Mouse (Mus musculus) myocyte (in vitro differentiated cells): ENCODE measurements at regions not wholly inside any gene's neighbourhood (a gene's known extent, or its start where the extent isn't known, plus 50 kb on each side); places are given as distances from the start of the nearest gene placed in this dataset.

Experiments used
- CEBPB ChIP-seq: IDR thresholded peaks from 2 replicates; pipeline ENCODE4 v1.6.1; 2011; ENCODE audit warnings: mild to moderate bottlenecking, moderate library complexity; ENCODE audit not compliant: poor library complexity, insufficient read depth, severe bottlenecking
- E2F4 ChIP-seq: IDR thresholded peaks from one replicate; pipeline ENCODE4 v1.6.1; 2011; ENCODE audit warnings: mild to moderate bottlenecking, control low read depth, moderate library complexity; ENCODE audit not compliant: insufficient read depth
- MAX ChIP-seq: IDR thresholded peaks from one replicate; pipeline ENCODE4 v1.6.1; 2011; ENCODE audit warnings: low read depth, mild to moderate bottlenecking, control low read depth
- MYOD1 ChIP-seq, 3 experiments: IDR thresholded peaks; one replicate each; pipeline ENCODE4 v1.6.1; 2011; ENCODE audit warnings: control low read depth in 2 of 3, low read depth in 2 of 3, mild to moderate bottlenecking in 2 of 3, moderate library complexity in 1 of 3; ENCODE audit not compliant: insufficient read length in 2 of 3, control insufficient read depth in 1 of 3
- MYOG ChIP-seq, 3 experiments: IDR thresholded peaks; one replicate each; pipeline ENCODE4 v1.6.1; 2011; ENCODE audit warnings: control low read depth in 2 of 3, low read depth in 2 of 3, mild to moderate bottlenecking in 2 of 3; ENCODE audit not compliant: insufficient read length in 2 of 3, control insufficient read depth in 1 of 3, insufficient read depth in 1 of 3
- POLR2A ChIP-seq: IDR thresholded peaks from one replicate; pipeline ENCODE4 v1.6.1; 2011; ENCODE audit warnings: low read depth, mild to moderate bottlenecking, control low read depth, moderate library complexity; ENCODE audit not compliant: insufficient read length
- POLR2AphosphoS2 ChIP-seq: IDR thresholded peaks from one replicate; pipeline ENCODE4 v1.6.1; 2011; ENCODE audit warnings: low read depth, control low read depth; ENCODE audit not compliant: insufficient read length
- SRF ChIP-seq: IDR thresholded peaks from one replicate; pipeline ENCODE4 v1.6.1; 2011; ENCODE audit warnings: low read depth; ENCODE audit not compliant: control insufficient read depth, insufficient read length
- TCF12 ChIP-seq: IDR thresholded peaks from one replicate; pipeline ENCODE4 v1.6.1; 2011; ENCODE audit warnings: mild to moderate bottlenecking, control low read depth; ENCODE audit not compliant: poor library complexity, insufficient read depth, severe bottlenecking
- TCF3 ChIP-seq: IDR thresholded peaks from one replicate; pipeline ENCODE4 v1.6.1; 2011; ENCODE audit warnings: low read depth, control low read depth; ENCODE audit not compliant: insufficient read length

GRCm38 (mm10) chr5:77853999-77854784, 446.4 kb upstream of the Igfbp7 start:
- TF ChIP-seq TCF12 (no peak), POLR2A (no peak), MYOD1 (IDR thresholded peaks at IDR 0.05; ENCODE audit: control insufficient read depth in 1 of 3, insufficient read length in 2 of 3, low read depth in 2 of 3) (no peak), MAX (no peak), MYOG (IDR thresholded peaks at IDR 0.05; ENCODE audit: control insufficient read depth in 1 of 3, insufficient read depth in 1 of 3, insufficient read length in 2 of 3, low read depth in 2 of 3) (no peak), POLR2AphosphoS2 (no peak), CEBPB (no peak), SRF (no peak), TCF3 (no peak), E2F4 (no peak)
